In genomic region chr9:27090134-27090533, GRCm38 (mm10) we compare ENCODE assay signal across 14 mouse cellular contexts.
"Had no signal": no experiment of that assay in that cellular context is flagged by ENCODE, and none has a peak within 500 bp of the region (broad histone marks: within the 10 kb centered on the region; RNA-seq: fewer than 3 reads in every experiment).

No protein-coding gene starts in this region.

- H3K27ac ChIP-seq: kidney, postnatal 0 days; limb, embryonic 10.5 days; limb, embryonic 13.5 days; liver, embryonic 13.5 days had no signal

- H3K27me3 ChIP-seq: limb, embryonic 13.5 days; liver, embryonic 13.5 days had no signal

- H3K9me3 ChIP-seq: limb, embryonic 10.5 days; limb, embryonic 13.5 days; liver, embryonic 13.5 days had no signal

- H3K9ac ChIP-seq: limb, embryonic 13.5 days; liver, embryonic 13.5 days had no signal

- DNase-seq: kidney, adult 2 months; kidney, postnatal 25 days; liver, embryonic 13.5 days; lung, adult 2 months; lung, postnatal 14 days; lung, postnatal 4 days; midbrain, embryonic 14.5 days; thymus, adult 2 months; thymus, postnatal 14 days; thymus, postnatal 4 days had no signal

- H3K4me2 ChIP-seq: limb, embryonic 13.5 days; liver, embryonic 13.5 days; midbrain, embryonic 11.5 days had no signal

- H3K4me3 ChIP-seq: limb, embryonic 10.5 days; limb, embryonic 13.5 days; liver, embryonic 13.5 days had no signal

- H3K4me1 ChIP-seq: limb, embryonic 10.5 days; limb, embryonic 13.5 days; liver, embryonic 13.5 days had no signal
